Mouse (Mus musculus) kidney, postnatal 25 days (tissue): ENCODE data around the gene Vax2.

Source experiments
- DNase-seq, 2 experiments: peaks; one replicate each; pipeline ENCODE4 v3.0.0; 2021; ENCODE audit warnings: mixed read lengths in 2 of 2

Vax2 gene

DNA sequence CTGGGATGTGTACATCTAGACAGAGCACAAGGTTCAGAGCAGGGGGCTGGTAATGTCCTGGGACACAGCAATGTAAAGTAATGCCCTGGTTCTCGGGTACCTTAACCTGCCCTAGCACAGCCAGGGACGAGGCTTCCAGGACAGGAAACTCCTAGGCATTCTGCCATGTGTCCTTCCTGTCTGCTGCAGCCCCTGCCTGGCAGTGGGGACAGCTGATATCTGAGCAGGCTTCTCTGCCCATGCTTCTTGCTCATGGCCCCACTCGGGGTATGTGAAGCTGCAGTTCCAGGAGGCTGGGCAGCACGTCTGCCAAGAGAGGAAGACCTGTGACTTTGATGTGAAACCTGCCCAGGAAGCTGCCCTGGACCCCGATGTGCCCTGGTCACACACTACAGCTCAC is 57.4 kb downstream of the Vax2 start:
- no peak for DNase-seq

DNA sequence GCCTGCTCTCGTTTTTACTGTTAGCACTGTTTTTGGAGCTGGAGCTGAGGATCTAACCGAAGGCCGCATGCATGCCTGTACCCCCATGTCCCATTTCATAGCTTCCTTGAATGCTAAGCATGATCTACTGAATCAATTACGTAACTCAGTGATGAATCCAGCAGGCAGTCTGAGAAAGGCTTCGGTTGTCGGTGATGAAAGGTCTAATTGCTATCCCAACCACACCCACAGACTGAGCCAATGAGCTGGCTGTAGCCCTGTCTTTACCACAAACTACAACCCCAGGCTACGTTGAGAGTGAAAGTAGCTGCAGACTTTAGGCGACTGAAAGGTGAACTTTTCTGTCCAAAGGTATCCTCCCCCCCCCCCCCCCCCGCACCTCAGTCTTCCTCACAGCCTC is 63.1 kb downstream of the Vax2 start:
- DNase-seq = no peak

DNA sequence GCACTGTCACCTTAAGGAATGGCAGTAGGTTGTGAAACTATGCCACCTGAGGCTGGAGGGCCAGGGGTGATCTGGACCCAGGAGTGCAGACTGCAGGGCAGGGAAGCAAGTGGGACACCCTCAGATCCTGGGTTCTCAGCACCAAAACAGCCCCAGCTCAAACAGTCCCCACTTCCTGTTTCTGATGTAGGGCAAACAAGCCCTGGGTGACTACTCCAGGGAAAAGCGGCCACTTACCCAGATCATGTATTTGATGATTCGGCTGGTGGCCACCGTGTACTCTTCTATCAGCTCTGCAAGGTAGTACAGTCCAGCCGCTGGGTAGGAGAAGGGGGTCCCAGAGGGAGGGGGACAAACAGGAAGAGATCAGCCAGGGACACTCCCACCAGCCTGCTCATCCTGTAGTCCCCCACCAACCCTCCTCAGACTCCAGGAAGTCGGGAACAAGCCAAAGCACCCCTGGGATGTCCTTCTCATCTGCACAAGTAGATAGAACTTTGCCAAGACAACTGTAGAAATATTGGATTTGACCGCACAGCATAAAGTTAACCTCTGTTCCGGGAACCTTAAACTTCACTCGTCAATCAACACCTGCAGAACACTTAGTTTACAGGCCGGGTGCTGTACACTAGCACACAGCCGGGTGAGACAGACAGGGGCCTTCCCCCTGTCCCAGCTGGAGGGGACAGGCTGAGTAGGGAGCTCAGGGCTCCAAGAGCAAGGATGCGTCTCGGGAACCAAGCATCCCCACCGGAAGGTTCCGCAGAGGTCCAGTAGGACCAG is 63.9 kb downstream of the Vax2 start:
- no peak for DNase-seq

DNA sequence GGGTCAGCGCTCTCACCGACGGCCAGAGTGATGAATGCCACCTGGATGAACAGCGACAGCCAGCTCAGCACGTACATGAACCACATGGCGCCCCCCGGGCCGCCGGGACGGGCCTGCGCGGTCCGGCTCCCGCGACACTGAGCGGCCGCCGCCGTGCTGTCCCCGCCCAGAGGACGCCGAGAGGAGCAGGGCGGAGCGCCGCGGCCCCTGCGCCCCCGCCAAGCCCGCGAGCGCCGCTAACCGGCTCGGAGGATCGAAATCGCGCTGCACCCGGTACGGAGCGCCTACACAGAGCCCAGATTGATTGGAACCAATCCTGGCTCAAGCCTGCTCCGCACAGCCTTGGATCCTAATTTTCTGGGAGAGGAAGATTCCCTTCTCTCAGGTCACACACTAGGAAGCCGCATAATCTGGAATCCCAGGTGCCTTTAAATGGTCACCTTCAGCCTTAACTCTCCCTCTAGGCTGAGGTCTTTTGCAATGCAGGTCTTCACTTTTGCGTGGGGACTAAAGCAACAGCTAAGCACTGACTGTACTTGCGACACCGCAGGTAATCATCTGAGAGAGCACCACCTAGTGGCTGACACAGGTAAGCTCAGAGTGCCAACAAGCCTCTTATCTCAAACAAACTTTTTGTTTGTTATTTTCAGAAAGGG is 64.7 kb downstream of the Vax2 start, which contains the start of gene Tex261:
Tex261 (minus strand) TSS at position 176 of the 656 bp plus-strand sequence.
- peak; percentile 88 to 94 for DNase-seq

DNA sequence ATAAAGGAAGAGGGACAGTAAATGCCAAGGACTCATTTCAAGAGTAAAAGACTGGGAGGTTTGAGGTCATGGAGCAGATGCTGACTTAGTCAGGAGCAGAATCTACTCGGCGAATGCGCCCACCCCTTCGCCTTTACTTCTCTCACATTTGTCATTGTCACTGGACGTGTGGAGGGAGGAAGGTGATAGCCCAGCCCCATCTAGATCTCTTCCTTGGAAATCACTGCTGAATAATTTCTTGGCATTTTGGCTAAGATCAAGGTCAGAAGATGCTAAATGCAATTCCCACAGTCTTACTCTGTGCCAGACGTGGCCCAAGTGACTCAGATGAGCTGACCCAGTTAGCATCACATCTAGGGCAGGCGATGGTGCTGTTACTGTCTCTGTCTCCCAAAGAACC is 67.2 kb downstream of the Vax2 start:
- DNase-seq = no peak

DNA sequence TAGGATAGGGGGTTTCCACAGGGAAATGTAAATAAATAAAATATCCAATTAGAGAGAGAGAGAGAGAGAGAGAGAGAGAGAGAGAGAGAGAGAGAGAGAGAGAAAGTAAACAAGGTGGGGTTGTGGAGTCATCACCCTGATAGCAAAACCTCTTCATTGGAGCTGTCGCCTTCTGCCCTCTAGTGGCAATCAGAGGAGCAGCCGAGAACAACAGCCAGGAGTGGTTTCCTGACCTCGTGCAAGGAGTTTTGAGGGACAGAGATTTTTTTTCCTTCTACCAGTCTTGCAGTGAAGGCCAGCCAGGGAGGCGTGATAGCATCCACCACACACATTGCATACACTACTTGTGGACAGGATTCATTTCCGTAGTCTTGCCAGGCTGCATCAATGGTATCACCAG is 68.0 kb downstream of the Vax2 start:
- peak; percentile 62 to 73 for DNase-seq

DNA sequence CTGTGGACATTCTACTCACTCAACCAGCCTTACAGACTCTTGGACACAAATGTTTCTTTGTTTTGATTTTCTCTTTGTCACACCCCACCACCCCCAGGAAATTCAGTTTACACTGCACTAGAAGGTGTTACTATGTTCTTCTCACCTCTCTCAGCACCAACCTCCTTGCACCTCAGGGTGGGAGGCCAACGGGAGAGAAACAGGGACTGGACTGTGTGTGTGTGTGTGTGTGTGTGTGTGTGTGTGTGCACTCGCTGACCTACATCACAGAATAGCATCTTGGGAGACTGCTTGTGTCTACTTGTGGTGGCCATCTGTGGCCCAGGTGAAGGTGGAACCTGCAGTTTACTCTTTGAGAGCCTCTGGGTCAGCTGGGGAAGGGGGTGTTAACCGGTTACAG is 75.4 kb downstream of the Vax2 start:
- no peak for DNase-seq
